Mouse (Mus musculus) C2C12 (cell line): ENCODE measurements around the gene Asxl1. TPM values are rescaled to one million over a fixed set of nuclear protein-coding genes. Genes with fewer than 3 reads are reported as not detected.

Source experiments
- H3K27me3 ChIP-seq: one replicate; pipeline ENCODE4 v1.6.1; 2011; ENCODE audit not compliant: control insufficient read depth, insufficient read depth, insufficient read length
- H3K36me3 ChIP-seq: one replicate; pipeline ENCODE4 v1.6.1; 2011; ENCODE audit not compliant: control insufficient read depth, insufficient read depth
- H3K4me3 ChIP-seq: one replicate; pipeline ENCODE4 v1.5.1; 2011; ENCODE audit warnings: mild to moderate bottlenecking, control low read depth; ENCODE audit not compliant: poor library complexity, insufficient read depth, severe bottlenecking
- H3K79me2 ChIP-seq: one replicate; pipeline ENCODE4 v1.6.1; 2011; ENCODE audit not compliant: control insufficient read depth, insufficient read depth
- H3K79me3 ChIP-seq: one replicate; pipeline ENCODE4 v1.6.1; 2011; ENCODE audit warnings: low read depth, control low read depth
- H3ac ChIP-seq: one replicate; pipeline ENCODE3; 2011; ENCODE audit warnings: low read depth; ENCODE audit not compliant: control insufficient read depth, insufficient read length
- CEBPB ChIP-seq: IDR thresholded peaks from one replicate; pipeline ENCODE4 v1.6.1; 2011; ENCODE audit warnings: low read depth, mild to moderate bottlenecking, control low read depth, moderate library complexity
- CTCF ChIP-seq: IDR thresholded peaks from one replicate; pipeline ENCODE4 v1.5.1; 2011; ENCODE audit not compliant: control insufficient read depth, insufficient read depth, insufficient read length
- FOSL1 ChIP-seq: IDR thresholded peaks from one replicate; pipeline ENCODE4 v1.8.0; 2011; ENCODE audit warnings: mild to moderate bottlenecking, low read length; ENCODE audit not compliant: poor library complexity, insufficient read depth, severe bottlenecking
- MAX ChIP-seq: IDR thresholded peaks from one replicate; pipeline ENCODE4 v1.6.1; 2011; ENCODE audit warnings: mild to moderate bottlenecking, control low read depth
- MYOD1 ChIP-seq: IDR thresholded peaks from one replicate; pipeline ENCODE4 v1.6.1; 2011; ENCODE audit warnings: low read depth; ENCODE audit not compliant: control insufficient read depth, insufficient read length
- MYOG ChIP-seq: IDR thresholded peaks from one replicate; pipeline ENCODE4 v1.6.1; 2011; ENCODE audit not compliant: control insufficient read depth, insufficient read length; ENCODE audit errors: extremely low read depth
- USF1 ChIP-seq: IDR thresholded peaks from one replicate; pipeline ENCODE4 v1.6.1; 2011; ENCODE audit warnings: low read depth, mild to moderate bottlenecking, control low read depth, moderate library complexity
- polyA plus RNA-seq: library from polyadenylated mRNA; unstranded; fragments of >200 nt; fragmentation: generic; extraction: Trizol; gene quantifications from one replicate; pipeline ENCODE4 v1.2.1, GENCODE M21; 2012; ENCODE audit warnings: missing spikeins

Asxl1 gene
- polyA plus RNA-seq, 1 experiment = 15.2 TPM

DNA sequence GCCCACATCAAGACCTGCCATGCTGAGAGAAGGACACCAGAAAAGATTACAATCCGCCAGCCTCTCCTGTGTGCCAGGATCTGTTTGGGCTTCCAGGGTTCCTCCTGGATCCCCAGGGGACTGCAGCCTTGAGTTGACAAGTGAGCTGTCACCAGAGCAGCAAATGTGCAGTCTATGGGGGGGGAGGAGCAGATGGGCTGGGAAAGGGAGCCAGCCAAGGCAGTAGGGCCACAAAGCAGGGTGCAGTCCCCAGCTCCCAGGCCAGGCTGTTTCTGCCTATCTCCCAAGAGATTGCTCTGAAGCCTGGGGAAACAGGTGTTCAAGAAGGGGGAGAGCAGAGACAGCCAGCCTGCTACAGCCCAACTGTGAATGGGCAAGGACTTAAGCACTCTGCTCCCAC is 72.8 kb downstream of the Asxl1 start:
- Histone ChIP-seq H3K4me3 (no peak overlapping the region), H3K36me3 (no peaks in the 10 kb centered on the region), H3K27me3 (no peaks in the 10 kb centered on the region), H3K79me2 (no peaks in the 10 kb centered on the region), H3ac (no peak overlapping the region), H3K79me3 (no peaks in the 10 kb centered on the region)
- no peak for TF ChIP-seq CEBPB
- TF ChIP-seq MYOG = no peak
- TF ChIP-seq MAX = no peak

DNA sequence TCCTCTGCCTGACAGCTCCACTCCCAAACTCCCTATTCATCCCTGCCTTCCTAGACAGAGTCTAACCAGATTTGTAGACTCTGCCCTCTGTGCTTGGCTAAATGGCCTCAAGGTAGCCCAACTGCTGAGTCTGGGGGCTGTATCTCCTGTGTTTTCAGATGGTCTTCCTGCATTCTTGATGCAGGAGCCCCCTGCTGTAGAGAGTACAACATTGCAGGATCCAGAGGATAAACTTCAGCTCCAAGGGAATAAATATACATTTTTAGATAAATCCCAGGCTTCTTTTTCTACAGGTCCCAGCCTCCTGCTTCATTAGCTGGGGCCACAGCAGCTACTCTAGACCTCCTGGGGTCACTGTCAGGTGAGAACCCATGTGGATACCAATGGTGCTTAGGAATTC is 75.6 kb downstream of the Asxl1 start:
- H3K79me3 ChIP-seq = no peaks in the 10 kb centered on the region
- no peaks in the 10 kb centered on the region for H3K79me2 ChIP-seq
- no peak overlapping the region for H3ac ChIP-seq
- TF ChIP-seq MYOD1 = no peak
- no peak for TF ChIP-seq MAX
- TF ChIP-seq USF1 = no peak
- no peak for TF ChIP-seq CTCF
- no peak for TF ChIP-seq MYOG
- TF ChIP-seq FOSL1 = no peak
- TF ChIP-seq CEBPB = no peak
- H3K36me3 ChIP-seq = no peaks in the 10 kb centered on the region
- H3K27me3 ChIP-seq = no peaks in the 10 kb centered on the region
- H3K4me3 ChIP-seq = no peak overlapping the region

DNA sequence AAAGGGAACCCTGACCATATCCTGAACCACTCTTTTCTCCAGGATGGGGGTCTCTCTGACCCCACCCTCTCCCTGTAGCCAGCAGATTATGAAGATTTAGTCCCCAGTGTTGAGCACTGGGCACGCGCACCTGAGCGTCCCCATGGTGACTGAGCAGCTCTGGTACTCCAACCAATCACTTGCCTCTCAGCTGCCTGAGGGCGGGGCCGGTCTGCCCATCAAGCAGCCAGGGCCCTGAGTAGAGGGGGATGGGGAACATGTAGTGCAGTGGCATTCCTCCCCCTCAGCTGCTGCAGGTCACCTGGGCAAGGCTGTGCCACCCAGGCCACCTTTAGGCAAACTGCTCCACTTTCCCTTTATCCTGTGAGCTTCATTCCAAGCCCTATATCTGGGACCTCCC is 76.4 kb downstream of the Asxl1 start:
- TF ChIP-seq FOSL1 (no peak), MAX (no peak), MYOD1 (no peak), CTCF (no peak), CEBPB (no peak), USF1 (no peak), MYOG (no peak)
- Histone ChIP-seq H3K4me3 (no peak overlapping the region), H3ac (no peak overlapping the region), H3K36me3 (no peaks in the 10 kb centered on the region), H3K27me3 (no peaks in the 10 kb centered on the region), H3K79me3 (no peaks in the 10 kb centered on the region), H3K79me2 (no peaks in the 10 kb centered on the region)

DNA sequence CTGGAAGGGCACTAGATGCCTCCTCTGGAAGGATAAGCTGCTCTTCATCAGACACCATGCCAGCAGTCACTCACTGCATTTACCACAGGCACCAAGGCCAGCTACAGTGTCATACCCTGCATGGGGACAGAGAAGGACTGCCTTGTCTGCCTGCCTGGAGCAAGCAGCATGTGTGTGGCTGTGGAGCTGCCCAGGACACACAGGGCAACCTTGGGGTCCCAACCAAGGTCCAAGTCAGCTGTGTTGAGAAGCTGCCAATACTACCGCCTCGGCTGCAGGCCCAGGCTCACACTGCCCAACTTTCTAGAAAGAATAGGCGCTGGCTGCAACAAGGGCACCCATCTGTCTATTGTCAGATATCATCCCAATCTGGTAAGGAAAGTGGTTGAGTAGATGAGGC is 77.5 kb downstream of the Asxl1 start:
- TF ChIP-seq CTCF = no peak
- TF ChIP-seq USF1 = no peak
- TF ChIP-seq FOSL1 = no peak
- no peak for TF ChIP-seq MAX
- TF ChIP-seq MYOD1 = no peak
- no peak for TF ChIP-seq CEBPB
- no peak for TF ChIP-seq MYOG
- no peaks in the 10 kb centered on the region for H3K79me2 ChIP-seq
- no peak overlapping the region for H3K4me3 ChIP-seq
- no peaks in the 10 kb centered on the region for H3K36me3 ChIP-seq
- H3K79me3 ChIP-seq = no peaks in the 10 kb centered on the region
- H3ac ChIP-seq = no peak overlapping the region
- H3K27me3 ChIP-seq = no peaks in the 10 kb centered on the region

DNA sequence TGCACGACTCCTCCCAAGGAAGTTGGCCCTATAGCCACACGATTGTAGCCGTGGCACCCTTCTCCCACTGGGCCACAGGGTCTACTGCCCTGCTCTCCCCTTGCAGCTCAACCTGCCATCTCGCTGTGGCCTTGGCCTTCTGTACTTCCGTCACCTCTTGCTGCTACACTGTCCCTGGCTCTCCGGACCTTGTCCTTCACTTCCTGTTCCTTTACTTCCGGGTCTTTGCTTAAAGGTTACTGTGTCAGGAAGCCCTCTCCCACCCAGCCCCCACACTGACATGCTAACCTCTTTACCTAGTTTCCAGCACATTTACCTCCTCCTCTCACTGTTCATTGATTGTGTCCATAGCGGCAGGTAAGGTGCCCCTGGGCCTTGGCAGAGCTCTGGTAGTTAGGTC is 78.9 kb downstream of the Asxl1 start:
- no peaks in the 10 kb centered on the region for H3K79me3 ChIP-seq
- no peak for TF ChIP-seq MYOG
- TF ChIP-seq CEBPB = no peak
- TF ChIP-seq MAX = no peak
- TF ChIP-seq USF1 = no peak
- TF ChIP-seq CTCF = no peak
- TF ChIP-seq FOSL1 = no peak
- no peak for TF ChIP-seq MYOD1
- no peak overlapping the region for H3ac ChIP-seq
- H3K27me3 ChIP-seq = no peaks in the 10 kb centered on the region
- no peaks in the 10 kb centered on the region for H3K79me2 ChIP-seq
- H3K4me3 ChIP-seq = no peak overlapping the region
- no peaks in the 10 kb centered on the region for H3K36me3 ChIP-seq

DNA sequence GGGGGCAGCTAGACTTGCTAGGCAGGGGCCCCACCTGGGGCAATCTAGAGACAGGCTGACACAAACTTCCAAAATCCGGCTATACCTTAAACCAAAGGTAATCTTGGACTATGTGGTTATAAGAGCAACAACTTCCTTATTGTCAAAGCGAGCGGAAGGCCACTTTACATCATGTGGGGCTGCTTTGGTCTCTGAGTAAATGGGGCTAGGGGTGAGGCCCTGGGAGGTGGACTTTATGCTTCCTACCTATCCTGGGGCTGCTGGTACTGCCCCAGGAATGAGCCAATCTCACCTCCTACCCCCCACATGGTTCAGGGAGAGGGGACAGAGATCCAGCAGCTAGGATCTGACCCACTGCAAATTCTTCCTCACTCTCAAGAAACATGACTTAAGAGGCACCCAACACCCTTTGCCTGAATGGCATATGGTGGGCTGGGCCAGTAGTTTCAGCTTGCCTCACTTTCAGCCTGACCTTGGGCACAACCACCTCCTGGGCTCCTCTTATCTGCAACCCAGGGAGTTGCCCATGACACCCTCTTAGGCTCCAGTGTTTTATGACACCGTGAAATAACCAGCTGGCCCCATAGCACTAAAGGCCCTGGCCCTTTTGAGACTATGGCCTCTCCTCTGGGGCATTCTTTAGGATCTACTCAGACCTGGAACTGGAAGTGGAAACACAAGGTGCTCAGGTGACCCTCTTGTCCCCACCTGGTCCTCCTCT is 79.7 kb downstream of the Asxl1 start:
- no peaks in the 10 kb centered on the region for H3K79me3 ChIP-seq
- no peak overlapping the region for H3K4me3 ChIP-seq
- no peak overlapping the region for H3ac ChIP-seq
- H3K27me3 ChIP-seq = no peaks in the 10 kb centered on the region
- no peaks in the 10 kb centered on the region for H3K36me3 ChIP-seq
- H3K79me2 ChIP-seq = no peaks in the 10 kb centered on the region
- no peak for TF ChIP-seq MAX
- no peak for TF ChIP-seq USF1
- TF ChIP-seq CTCF = no peak
- no peak for TF ChIP-seq CEBPB
- TF ChIP-seq FOSL1 = no peak
- TF ChIP-seq MYOG = no peak
- TF ChIP-seq MYOD1 = no peak
